Mouse (Mus musculus) liver, adult 2 months (tissue): ENCODE measurements around the gene Alpk1. TPM values are rescaled to one million over a fixed set of nuclear protein-coding genes. Genes with fewer than 3 reads are reported as not detected.

Experiments
- DNase-seq: peaks from one replicate; pipeline ENCODE4 v3.0.0-alpha.2; 2011; ENCODE audit warnings: low read depth, low spot score; ENCODE audit errors: extremely low read depth
- H3K27ac ChIP-seq: fragments of 200-500 bp; replicated peaks from 2 replicates; pipeline ENCODE4 v1.5.1; 2012; ENCODE audit warnings: low read depth, mild to moderate bottlenecking, control low read depth, inconsistent platforms, low read length; ENCODE audit not compliant: insufficient read depth
- H3K27me3 ChIP-seq: fragments of 200-500 bp; 2 replicates; pipeline ENCODE4 v1.6.1; 2012; ENCODE audit warnings: mild to moderate bottlenecking, moderate library complexity, low read length, inconsistent platforms; ENCODE audit not compliant: control insufficient read depth, insufficient read depth
- H3K36me3 ChIP-seq: fragments of 200-500 bp; 2 replicates; pipeline ENCODE4 v1.6.1; 2012; ENCODE audit warnings: low read length, inconsistent platforms; ENCODE audit not compliant: control insufficient read depth, insufficient read depth
- H3K4me1 ChIP-seq: fragments of 200-500 bp; 2 replicates; pipeline ENCODE4 v1.6.1; 2011; ENCODE audit warnings: low read length; ENCODE audit not compliant: control insufficient read depth, insufficient read depth
- H3K4me3 ChIP-seq: fragments of 200-500 bp; 2 replicates; pipeline ENCODE4 v1.5.1; 2011; ENCODE audit warnings: low read depth, mild to moderate bottlenecking, control low read depth, low read length, moderate library complexity; ENCODE audit not compliant: insufficient read depth
- H3K79me2 ChIP-seq: fragments of 200-500 bp; 2 replicates; pipeline ENCODE4 v1.6.1; 2012; ENCODE audit warnings: inconsistent platforms, mild to moderate bottlenecking, low read length, moderate library complexity; ENCODE audit not compliant: control insufficient read depth, insufficient read depth
- H3K9ac ChIP-seq: fragments of 200-500 bp; 2 replicates; pipeline ENCODE4 v1.6.1; 2012; ENCODE audit warnings: low read depth, mild to moderate bottlenecking, control low read depth, inconsistent platforms, low read length
- CTCF ChIP-seq: fragments of 200-500 bp; IDR thresholded peaks from 2 replicates; pipeline ENCODE4 v1.5.1; 2011; ENCODE audit warnings: low read depth, low read length, control low read depth
- POLR2A ChIP-seq: fragments of 200-500 bp; IDR thresholded peaks from 2 replicates; pipeline ENCODE4 v1.6.1; 2011; ENCODE audit warnings: low read length, control low read depth; ENCODE audit not compliant: insufficient read depth; ENCODE audit errors: extremely low read depth
- whole genome bisulfite sequencing: fragments of 180-500 bp; shearing (Covaris S2); methylation state at CpG from one replicate; pipeline ENCODE4 v1.1.7; 2018; 5-methylcytosine and 5-hydroxymethylcytosine counted together
- polyA plus RNA-seq: library from polyadenylated mRNA; depleted of rRNA; stranded (reverse); fragments of >200 nt; gene quantifications from 2 replicates; pipeline ENCODE4 v1.2.3, GENCODE M21; 2012
- total RNA-seq: library from RNA; depleted of rRNA; stranded (reverse); fragments of >200 nt; gene quantifications from 2 replicates; pipeline ENCODE4 v1.2.3, GENCODE M21; 2014

The Alpk1 gene
- total and polyA plus RNA-seq, 2 experiments: 0.39 to 1.9 TPM

- TF ChIP-seq CTCF: no peak
- Histone ChIP-seq H3K4me1 (no peaks in the 10 kb centered on the region), H3K79me2 (no peaks in the 10 kb centered on the region), H3K36me3 (no peaks in the 10 kb centered on the region; the same call in 1 of the 2 replicates), H3K9ac (no peak overlapping the region), H3K27me3 (no peaks in the 10 kb centered on the region), H3K4me3 (no peak overlapping the region), H3K27ac (no peak overlapping the region)
- 25% methylated on average over 43 of the region's 43 CpGs for WGBS
- no peak for DNase-seq
Measured at GRCm38 (mm10) chr3:127694802-127695771, 85.2 kb downstream of the Alpk1 start.

GRCm38 (mm10) chr3:127691230-127691629 is 89.1 kb downstream of the Alpk1 start:
- Histone ChIP-seq H3K36me3 (no peaks in the 10 kb centered on the region; the same call in 1 of the 2 replicates), H3K9ac (no peak overlapping the region)

GRCm38 (mm10) chr3:127679703-127680102 is 100.6 kb downstream of the Alpk1 start:
- no peaks in the 10 kb centered on the region for H3K4me1 ChIP-seq
- TF ChIP-seq POLR2A (no peak), CTCF (no peak)
- H3K79me2 ChIP-seq: no peaks in the 10 kb centered on the region
- no peak overlapping the region for H3K9ac ChIP-seq
- DNase-seq: no peak
- no peak overlapping the region for H3K27ac ChIP-seq
- WGBS: 85% methylated on average over 15 of the region's 15 CpGs
- no peak overlapping the region for H3K4me3 ChIP-seq
- H3K27me3 ChIP-seq: no peaks in the 10 kb centered on the region
- H3K36me3 ChIP-seq: no peaks in the 10 kb centered on the region

More at GRCm38 (mm10) chr3:127691230-127691629, 89.1 kb downstream of the Alpk1 start:
- 80% methylated on average over 4 of the region's 4 CpGs for WGBS
- H3K4me3 ChIP-seq: no peak overlapping the region
- H3K27me3 ChIP-seq: no peaks in the 10 kb centered on the region
- H3K4me1 ChIP-seq: no peaks in the 10 kb centered on the region
- no peak for DNase-seq
- no peak for TF ChIP-seq POLR2A
- no peak for TF ChIP-seq CTCF
- no peak overlapping the region for H3K27ac ChIP-seq
- H3K79me2 ChIP-seq: no peaks in the 10 kb centered on the region

- Histone ChIP-seq H3K9ac (no peak overlapping the region), H3K79me2 (no peaks in the 10 kb centered on the region), H3K27ac (no peak overlapping the region), H3K4me1 (no peaks in the 10 kb centered on the region), H3K27me3 (no peaks in the 10 kb centered on the region), H3K4me3 (no peak overlapping the region), H3K36me3 (no peaks in the 10 kb centered on the region)
- TF ChIP-seq CTCF (no peak), POLR2A (no peak)
- 82% methylated on average over 22 of the region's 22 CpGs for WGBS
- DNase-seq: no peak
Measured at GRCm38 (mm10) chr3:127661646-127662531, 118.4 kb downstream of the Alpk1 start.

GRCm38 (mm10) chr3:127660712-127661111 is 119.6 kb downstream of the Alpk1 start:
- TF ChIP-seq CTCF: no peak
- no peak for TF ChIP-seq POLR2A
- Histone ChIP-seq H3K36me3 (no peaks in the 10 kb centered on the region), H3K79me2 (no peaks in the 10 kb centered on the region), H3K27me3 (no peaks in the 10 kb centered on the region), H3K4me3 (no peak overlapping the region), H3K4me1 (no peaks in the 10 kb centered on the region), H3K27ac (no peak overlapping the region), H3K9ac (no peak overlapping the region)
- DNase-seq: no peak
- WGBS: 79% methylated on average over 7 of the region's 7 CpGs
